Mouse (Mus musculus): ENCODE results near the gene Usf2.

GRCm38 (mm10) chr7:30965677-30966076 lies 9.1 kb upstream of the Usf2 start:
- no peak for TF ChIP-seq POLR2A (IDR thresholded peaks at IDR 0.05; ENCODE audit: extremely low read depth, insufficient read depth, low read length)
- no peak for TF ChIP-seq CTCF (IDR thresholded peaks at IDR 0.05; ENCODE audit: extremely low read depth, insufficient read depth, low read length)
